Mouse (Mus musculus): Measurements from ENCODE around the gene Uimc1. TPM values are rescaled to one million over a fixed set of nuclear protein-coding genes. Genes with fewer than 3 reads are reported as not detected.

Gene Uimc1
- 38.4 TPM for polyA plus RNA-seq (2014; fragmentation: Illumina TruSeq; extraction: RNeasy Lipid Tissue Mini Kit (QIAGEN cat#74804); ENCODE audit: low read depth, low replicate concordance)

DNA sequence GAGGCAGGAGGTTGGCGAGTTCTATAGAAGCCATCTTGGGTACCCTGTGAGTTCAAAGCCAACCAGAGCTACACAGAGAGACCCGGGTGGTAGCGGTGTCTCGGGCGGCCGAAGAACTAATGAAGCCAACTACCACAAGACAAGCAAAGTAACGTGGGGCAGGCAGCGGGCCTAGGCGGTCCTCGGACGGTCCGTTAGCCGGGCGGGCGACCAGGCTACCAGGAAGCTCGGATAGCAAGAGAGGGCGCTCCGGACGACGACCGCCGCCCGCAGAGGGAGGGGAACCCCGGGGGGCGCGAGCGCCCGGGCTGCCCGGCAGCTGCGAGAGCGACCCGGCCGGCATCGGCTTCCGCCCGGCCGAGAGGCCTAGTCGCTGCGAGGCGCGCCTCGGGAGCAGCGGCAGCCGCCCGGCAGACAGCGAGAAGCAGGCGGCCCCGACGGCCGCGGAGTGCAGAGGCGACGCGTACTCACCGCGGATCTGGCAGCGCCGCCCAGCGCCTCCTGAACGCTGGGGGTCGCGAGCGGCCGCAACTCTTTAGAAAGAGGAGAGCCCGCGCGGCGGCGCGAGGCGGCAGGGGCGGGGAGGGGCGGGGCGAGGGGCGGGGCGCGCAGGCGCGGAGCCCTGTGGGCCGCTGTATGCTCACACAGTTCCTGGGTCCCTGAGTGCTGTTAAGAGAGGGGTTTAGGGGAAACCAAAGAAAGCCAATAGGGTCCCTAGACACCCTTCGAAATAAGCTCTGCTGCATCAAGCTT lies at the start of gene Uimc1:
Uimc1 (minus strand) TSS at position 575 of the 753 bp plus-strand sequence.

DNA sequence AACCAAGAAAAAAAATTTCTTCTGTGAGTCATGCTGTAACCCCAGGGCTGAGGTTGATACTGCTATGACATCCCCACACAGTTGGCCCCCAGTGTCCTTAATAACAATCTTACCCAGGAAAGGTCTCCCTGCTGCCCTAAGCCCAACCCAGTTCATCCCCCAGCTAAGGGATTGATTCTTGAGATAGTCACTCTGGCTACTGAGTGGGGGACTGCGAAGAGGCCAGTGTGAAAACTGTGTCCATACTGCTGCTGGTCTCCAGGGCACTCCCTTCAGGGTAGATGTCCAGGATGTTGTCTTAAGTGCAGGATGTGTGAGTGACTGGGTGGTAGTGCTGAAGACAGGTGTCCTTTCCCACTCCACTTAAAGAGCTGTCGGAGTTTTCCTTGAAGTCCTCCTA lies 33.3 kb upstream of the Uimc1 start, which contains the start of gene Gm17617:
Gm17617 (minus strand) TSS at position 101 of the 400 bp plus-strand sequence.

DNA sequence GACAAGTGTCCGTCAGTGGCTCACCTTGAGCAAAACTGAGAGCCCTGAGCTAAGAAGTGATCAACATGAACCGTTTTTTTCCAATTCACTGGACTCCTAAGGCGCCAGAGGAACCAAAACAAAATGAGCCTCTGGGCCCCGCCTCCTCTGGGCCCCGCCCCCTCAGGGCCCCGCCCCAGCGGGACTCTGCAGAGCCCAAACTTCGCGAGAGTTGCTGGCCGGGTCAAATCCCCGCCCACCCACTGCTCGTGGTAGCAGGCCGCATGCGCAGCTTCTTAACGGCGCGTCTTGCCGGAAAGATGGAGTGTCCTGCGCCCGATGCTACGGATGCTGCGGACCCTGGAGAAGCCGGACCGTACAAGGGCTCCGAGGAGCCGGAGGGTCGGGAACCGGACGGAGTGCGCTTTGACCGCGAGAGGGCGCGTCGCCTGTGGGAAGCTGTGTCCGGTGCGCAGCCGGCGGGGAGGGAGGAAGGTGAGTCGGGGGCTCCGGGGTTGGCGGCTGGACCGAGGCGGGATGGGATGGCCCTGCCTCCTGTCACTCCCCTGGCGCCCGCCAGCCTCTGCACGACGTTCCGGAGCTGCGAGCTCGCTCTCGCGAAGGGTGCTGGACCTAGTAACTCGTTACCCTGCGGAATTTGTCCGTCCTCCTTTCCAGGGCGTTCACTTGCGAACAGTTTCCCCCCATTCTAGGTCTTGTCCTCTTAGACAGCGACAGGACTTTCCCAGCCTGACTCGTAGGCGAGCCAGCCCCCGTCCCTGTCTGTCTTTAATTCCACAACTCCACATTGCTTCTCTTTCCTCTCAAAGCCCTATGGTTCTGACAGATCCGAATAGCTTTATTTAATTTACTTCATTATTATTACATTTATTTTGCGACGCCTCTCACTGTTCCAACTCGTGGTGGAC lies 5.2 kb upstream of the Uimc1 start, which contains the start of gene Zfp346:
Zfp346 (plus strand) TSS at position 267 of the 908 bp plus-strand sequence.

DNA sequence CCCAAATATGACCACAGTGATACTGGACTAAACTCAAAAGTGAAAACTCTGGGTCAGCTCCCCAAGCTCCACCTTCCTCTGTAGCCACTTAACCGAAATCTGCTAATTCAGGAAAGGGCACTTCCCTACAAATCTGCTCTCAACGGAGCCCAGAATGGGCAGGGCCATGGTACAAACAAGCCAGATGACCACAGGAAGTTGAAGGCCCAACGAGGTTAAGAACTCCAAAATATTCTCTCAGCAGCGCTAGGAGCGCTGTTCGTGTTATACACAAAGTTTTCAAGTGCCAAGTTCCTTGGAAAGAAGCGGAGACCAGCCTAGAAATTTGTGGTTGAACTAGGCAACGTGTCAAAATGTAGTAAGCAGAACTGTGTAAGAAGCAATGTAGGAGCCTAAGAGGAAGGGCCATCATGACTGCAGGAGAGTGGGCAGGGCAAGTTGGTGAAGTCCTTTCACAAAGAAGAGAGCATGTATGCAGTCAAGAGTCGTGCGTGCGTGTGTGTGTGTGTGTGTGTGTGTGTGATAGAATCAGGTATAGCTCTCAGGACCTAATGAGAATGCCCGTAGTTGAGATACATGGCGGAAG lies 78.8 kb downstream of the Uimc1 start, which contains the start of gene Hk3:
Hk3 (minus strand) TSS at position 192 of the 586 bp plus-strand sequence.

Other genes starting within 250 kb of the Uimc1 start
- 15.9 TPM for gene Unc5a, start 150.9 kb downstream of the Uimc1 start, polyA plus RNA-seq (2014; fragmentation: Illumina TruSeq; extraction: RNeasy Lipid Tissue Mini Kit (QIAGEN cat#74804); ENCODE audit: low read depth, low replicate concordance)
- 3.2 TPM for gene Hk3, start 78.9 kb downstream of the Uimc1 start, polyA plus RNA-seq (2014; fragmentation: Illumina TruSeq; extraction: RNeasy Lipid Tissue Mini Kit (QIAGEN cat#74804); ENCODE audit: low read depth, low replicate concordance)
- 20.3 TPM for gene Zfp346, start 5.0 kb upstream of the Uimc1 start, polyA plus RNA-seq (2014; fragmentation: Illumina TruSeq; extraction: RNeasy Lipid Tissue Mini Kit (QIAGEN cat#74804); ENCODE audit: low read depth, low replicate concordance)
- not detected for gene Gm17617, start 33.2 kb upstream of the Uimc1 start, polyA plus RNA-seq (2014; fragmentation: Illumina TruSeq; extraction: RNeasy Lipid Tissue Mini Kit (QIAGEN cat#74804); ENCODE audit: low read depth, low replicate concordance)
- 4.6 TPM for gene Fgfr4, start 52.3 kb upstream of the Uimc1 start, polyA plus RNA-seq (2014; fragmentation: Illumina TruSeq; extraction: RNeasy Lipid Tissue Mini Kit (QIAGEN cat#74804); ENCODE audit: low read depth, low replicate concordance)
- gene Nsd1, start 109.5 kb upstream of the Uimc1 start, polyA plus RNA-seq (2014; fragmentation: Illumina TruSeq; extraction: RNeasy Lipid Tissue Mini Kit (QIAGEN cat#74804); ENCODE audit: low read depth, low replicate concordance) = 36.5 TPM
- 161 TPM for gene Prelid1, start 220.2 kb upstream of the Uimc1 start, polyA plus RNA-seq (2014; fragmentation: Illumina TruSeq; extraction: RNeasy Lipid Tissue Mini Kit (QIAGEN cat#74804); ENCODE audit: low read depth, low replicate concordance)
- 67.2 TPM for gene Rab24, start 221.6 kb upstream of the Uimc1 start, polyA plus RNA-seq (2014; fragmentation: Illumina TruSeq; extraction: RNeasy Lipid Tissue Mini Kit (QIAGEN cat#74804); ENCODE audit: low read depth, low replicate concordance)
- gene Mxd3, start 229.5 kb upstream of the Uimc1 start, polyA plus RNA-seq (2014; fragmentation: Illumina TruSeq; extraction: RNeasy Lipid Tissue Mini Kit (QIAGEN cat#74804); ENCODE audit: low read depth, low replicate concordance) = 1.2 TPM

Measured in adipose tissue, adult 10 weeks (tissue).